Mouse (Mus musculus): ENCODE measurements around the gene Galr2.
A peak's percentile ranks its signal among the peaks of the same experiment; 100 is the strongest.

Galr2 gene

GRCm38 (mm10) chr11:116280751-116281663 lies at the start of gene Galr2:
Gene Galr2, plus strand, starts transcription at chr11:116280939.
- DNase-seq (ENCODE audit: low spot score) = no peak

- DNase-seq (ENCODE audit: low spot score) = no peak
Observed at GRCm38 (mm10) chr11:116232427-116232826, 48.3 kb upstream of the Galr2 start.

- DNase-seq (ENCODE audit: low spot score) = no peak
Observed at GRCm38 (mm10) chr11:116234901-116235300, 45.8 kb upstream of the Galr2 start.

- no peak for DNase-seq (ENCODE audit: low spot score)
Observed at GRCm38 (mm10) chr11:116237742-116238395, 42.9 kb upstream of the Galr2 start, which contains the start of gene Evpl. Gene Evpl, minus strand, starts transcription at chr11:116238077.

GRCm38 (mm10) chr11:116239797-116240196 lies 40.9 kb upstream of the Galr2 start:
- DNase-seq (ENCODE audit: low spot score) = peak; percentile 72

- DNase-seq (ENCODE audit: low spot score) = peak; percentile 59
Observed at GRCm38 (mm10) chr11:116241744-116242235, 38.9 kb upstream of the Galr2 start.

GRCm38 (mm10) chr11:116244580-116244979 lies 36.2 kb upstream of the Galr2 start:
- no peak for DNase-seq (ENCODE audit: low spot score)

GRCm38 (mm10) chr11:116245616-116246015 lies 35.1 kb upstream of the Galr2 start:
- no peak for DNase-seq (ENCODE audit: low spot score)

- no peak for DNase-seq (ENCODE audit: low spot score)
Observed at GRCm38 (mm10) chr11:116247502-116248222, 33.1 kb upstream of the Galr2 start.

- peak; percentile 16 for DNase-seq (ENCODE audit: low spot score)
Observed at GRCm38 (mm10) chr11:116250898-116251297, 29.8 kb upstream of the Galr2 start.

GRCm38 (mm10) chr11:116253076-116253600 lies 27.6 kb upstream of the Galr2 start:
- no peak for DNase-seq (ENCODE audit: low spot score)

GRCm38 (mm10) chr11:116254627-116255026 lies 26.1 kb upstream of the Galr2 start:
- DNase-seq (ENCODE audit: low spot score) = no peak

GRCm38 (mm10) chr11:116255090-116255981 lies 25.4 kb upstream of the Galr2 start:
- no peak for DNase-seq (ENCODE audit: low spot score)

- no peak for DNase-seq (ENCODE audit: low spot score)
Observed at GRCm38 (mm10) chr11:116255982-116256675, 24.6 kb upstream of the Galr2 start.

GRCm38 (mm10) chr11:116259461-116259860 lies 21.3 kb upstream of the Galr2 start:
- DNase-seq (ENCODE audit: low spot score) = no peak

GRCm38 (mm10) chr11:116260259-116260658 lies 20.5 kb upstream of the Galr2 start:
- no peak for DNase-seq (ENCODE audit: low spot score)

- no peak for DNase-seq (ENCODE audit: low spot score)
Observed at GRCm38 (mm10) chr11:116265352-116265751, 15.4 kb upstream of the Galr2 start.

GRCm38 (mm10) chr11:116265850-116266249 lies 14.9 kb upstream of the Galr2 start:
- DNase-seq (ENCODE audit: low spot score) = no peak

- DNase-seq (ENCODE audit: low spot score) = peak; percentile 49
Observed at GRCm38 (mm10) chr11:116267637-116268036, 13.1 kb upstream of the Galr2 start.

GRCm38 (mm10) chr11:116268313-116268712 lies 12.4 kb upstream of the Galr2 start:
- DNase-seq (ENCODE audit: low spot score) = no peak
